Mouse (Mus musculus) adrenal gland, adult 2 months (tissue): Measurements from ENCODE around the gene Opa1. TPM values are rescaled to one million over a fixed set of nuclear protein-coding genes. Genes with fewer than 3 reads are reported as not detected.

Source experiments
- DNase-seq: peaks from one replicate; pipeline ENCODE4 v3.0.0; 2021
- long read RNA-seq: library from polyadenylated mRNA; stranded (forward); transcript quantifications from one replicate; pipeline ENCODE4 v2.0.0, GENCODE M21; 2021
- polyA plus RNA-seq: library from polyadenylated mRNA; depleted of rRNA; stranded (reverse); fragments of >200 nt; gene quantifications from 2 replicates; pipeline ENCODE4 v1.2.3, GENCODE M21; 2012; rRNA removed
- total RNA-seq, 2 experiments: library from RNA; stranded (reverse); gene quantifications; 2 replicates each; pipeline ENCODE4 v1.2.3; 2021

Opa1 gene
- total RNA-seq (10 to 100 TPM; 84.8 to 85.6 TPM), polyA plus RNA-seq (8.7 and 13.0 TPM in 2 replicates)
- long read RNA-seq, full-length matches to known transcripts, result 27 of 85 reads
- long read RNA-seq, partial matches to known transcripts, result 2 of 85 reads
- long read RNA-seq, other reads (novel, unspliced or antisense), result 56 of 85 reads

- peak; percentile 97 for DNase-seq
These were observed at the start of gene Opa1 for GRCm38 (mm10) chr16:29579167-29579786. TSS of gene Opa1 (plus strand) at chr16:29579334.

GRCm38 (mm10) chr16:29533641-29534040 lies 45.5 kb upstream of the Opa1 start:
- peak; percentile 28 for DNase-seq

- DNase-seq, result no peak
These were observed 43.3 kb upstream of the Opa1 start for GRCm38 (mm10) chr16:29535866-29536265.

GRCm38 (mm10) chr16:29536411-29537204 lies 42.5 kb upstream of the Opa1 start:
- DNase-seq, result no peak

- DNase-seq, result no peak
These were observed 39.2 kb upstream of the Opa1 start for GRCm38 (mm10) chr16:29539906-29540305.

- no peak for DNase-seq
These were observed 37.9 kb upstream of the Opa1 start for GRCm38 (mm10) chr16:29541261-29541683.

- DNase-seq, result peak; percentile 71
These were observed 34.3 kb upstream of the Opa1 start, which contains the start of gene Atp13a4 for GRCm38 (mm10) chr16:29544829-29545228. TSS of gene Atp13a4 (minus strand) at chr16:29544864.

GRCm38 (mm10) chr16:29559667-29560066 lies 19.5 kb upstream of the Opa1 start:
- DNase-seq, result no peak

GRCm38 (mm10) chr16:29560454-29560853 lies 18.7 kb upstream of the Opa1 start:
- DNase-seq, result peak; percentile 41

- peak; percentile 41 for DNase-seq
These were observed 18.3 kb upstream of the Opa1 start for GRCm38 (mm10) chr16:29560869-29561268.

GRCm38 (mm10) chr16:29574013-29574412 lies 5.1 kb upstream of the Opa1 start:
- DNase-seq, result no peak

- no peak for DNase-seq
These were observed 3.5 kb upstream of the Opa1 start for GRCm38 (mm10) chr16:29575620-29576019.

GRCm38 (mm10) chr16:29579787-29580176 lies 648 bp downstream of the Opa1 start:
- no peak for DNase-seq

- DNase-seq, result no peak
These were observed 13.0 kb downstream of the Opa1 start for GRCm38 (mm10) chr16:29592171-29592570.

- no peak for DNase-seq
These were observed 18.0 kb downstream of the Opa1 start for GRCm38 (mm10) chr16:29597122-29597521.

- no peak for DNase-seq
These were observed 26.4 kb downstream of the Opa1 start for GRCm38 (mm10) chr16:29605546-29605945.

GRCm38 (mm10) chr16:29607131-29607530 lies 28.0 kb downstream of the Opa1 start:
- DNase-seq, result no peak

GRCm38 (mm10) chr16:29614762-29615161 lies 35.6 kb downstream of the Opa1 start:
- DNase-seq, result no peak

- DNase-seq, result no peak
These were observed 49.9 kb downstream of the Opa1 start for GRCm38 (mm10) chr16:29629053-29629452.

GRCm38 (mm10) chr16:29635780-29636179 lies 56.6 kb downstream of the Opa1 start:
- DNase-seq, result no peak

GRCm38 (mm10) chr16:29642376-29642775 lies 63.2 kb downstream of the Opa1 start:
- no peak for DNase-seq

- no peak for DNase-seq
These were observed 65.7 kb downstream of the Opa1 start for GRCm38 (mm10) chr16:29644871-29645270.

- DNase-seq, result no peak
These were observed 67.1 kb downstream of the Opa1 start for GRCm38 (mm10) chr16:29646202-29646601.
